Mouse (Mus musculus) lung, adult 2 months (tissue): ENCODE results near the gene Rbp2. TPM values are rescaled to one million over a fixed set of nuclear protein-coding genes. Genes with fewer than 3 reads are reported as not detected.

ENCODE experiments used
- DNase-seq: peaks from one replicate; pipeline ENCODE4 v3.0.0; 2022
- H3K4me1 ChIP-seq: fragments of 200-500 bp; 2 replicates; pipeline ENCODE4 v1.6.1; 2011; ENCODE audit warnings: low read length; ENCODE audit not compliant: control insufficient read depth, insufficient read depth
- H3K4me3 ChIP-seq: fragments of 200-500 bp; replicated peaks from 2 replicates; pipeline ENCODE3; 2011; ENCODE audit warnings: low read depth, mild to moderate bottlenecking, control low read depth, low read length; ENCODE audit errors: extremely low read depth
- CTCF ChIP-seq: fragments of 200-500 bp; IDR thresholded peaks from 2 replicates; pipeline ENCODE4 v1.5.1; 2011; ENCODE audit warnings: mild to moderate bottlenecking, low read length, control low read depth; ENCODE audit not compliant: insufficient read depth
- POLR2A ChIP-seq: fragments of 200-500 bp; IDR thresholded peaks from 2 replicates; pipeline ENCODE4 v1.6.1; 2011; ENCODE audit warnings: low read depth, mild to moderate bottlenecking, control low read depth, low read length, borderline replicate concordance; ENCODE audit errors: extremely low read depth
- WGBS: fragments of 180-500 bp; shearing (Covaris S2); methylation state at CpG from one replicate; pipeline ENCODE4 v1.1.7; 2018; 5-methylcytosine and 5-hydroxymethylcytosine counted together
- polyA plus RNA-seq: library from polyadenylated mRNA; depleted of rRNA; stranded (reverse); fragments of >200 nt; gene quantifications from 2 replicates; pipeline ENCODE4 v1.2.3, GENCODE M21; 2012

Gene Rbp2
- polyA plus RNA-seq, 1 experiment, result 12.4 TPM

GRCm38 (mm10) chr9:98487273-98487672, 1.4 kb downstream of the Rbp2 start:
- TF ChIP-seq POLR2A (no peak), CTCF (no peak)
- Histone ChIP-seq H3K4me3 (no peak overlapping the region), H3K4me1 (no peaks in the 10 kb centered on the region)
- WGBS, result 34% methylated on average over 6 of the region's 6 CpGs
- peak; percentile 46 for DNase-seq

- Histone ChIP-seq H3K4me3 (no peak overlapping the region), H3K4me1 (no peaks in the 10 kb centered on the region)
- 43% methylated on average over 4 of the region's 4 CpGs for WGBS
- no peak for TF ChIP-seq CTCF
- no peak for TF ChIP-seq POLR2A
- DNase-seq, result no peak
Measured at GRCm38 (mm10) chr9:98489532-98489931, 3.6 kb downstream of the Rbp2 start.

DNA sequence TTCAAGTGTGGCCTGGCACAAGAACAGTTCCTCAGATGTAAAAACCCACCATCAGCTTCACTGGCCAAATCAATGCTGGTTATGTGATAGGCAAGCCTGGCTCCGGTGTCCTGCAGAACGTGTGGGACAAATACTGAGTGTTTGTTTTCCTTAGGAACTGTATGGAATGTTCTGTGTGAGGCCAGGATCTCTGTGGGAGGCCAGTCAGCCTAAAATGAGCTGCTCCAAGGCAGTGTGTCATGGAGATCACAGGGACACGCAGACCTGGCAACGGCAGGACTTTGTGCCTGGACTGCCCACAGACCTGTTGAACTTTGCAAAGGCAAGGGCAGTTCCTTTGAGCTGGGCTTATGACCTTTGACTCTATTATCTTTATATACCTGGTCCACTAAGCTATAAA, 4.2 kb downstream of the Rbp2 start:
- TF ChIP-seq CTCF, result no peak
- TF ChIP-seq POLR2A, result no peak
- H3K4me1 ChIP-seq, result no peaks in the 10 kb centered on the region
- DNase-seq, result no peak
- WGBS, result 28% methylated on average over 4 of the region's 4 CpGs
- no peak overlapping the region for H3K4me3 ChIP-seq

DNA sequence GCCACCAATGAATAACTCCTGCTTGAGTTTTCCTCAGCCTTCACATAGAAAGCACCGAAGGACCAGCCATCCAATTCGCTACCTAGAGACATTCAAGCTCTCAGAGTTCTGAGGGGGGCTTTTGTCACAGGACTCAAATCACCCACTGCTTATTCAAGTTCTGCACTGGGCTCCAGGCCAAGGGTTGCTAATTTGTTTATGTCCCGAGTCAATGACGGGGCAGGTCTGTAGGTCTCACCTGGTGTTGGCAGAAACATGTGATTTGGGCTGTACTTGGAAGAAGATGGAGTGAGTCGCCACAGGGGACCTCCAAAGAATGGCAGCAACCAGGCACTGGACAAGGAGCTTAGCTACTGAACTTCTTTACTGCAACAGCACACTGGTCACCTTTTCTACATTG, 5.2 kb downstream of the Rbp2 start:
- no peak for DNase-seq
- Histone ChIP-seq H3K4me1 (no peaks in the 10 kb centered on the region), H3K4me3 (no peak overlapping the region)
- 67% methylated on average over 5 of the region's 5 CpGs for WGBS
- TF ChIP-seq POLR2A (no peak), CTCF (no peak)

DNA sequence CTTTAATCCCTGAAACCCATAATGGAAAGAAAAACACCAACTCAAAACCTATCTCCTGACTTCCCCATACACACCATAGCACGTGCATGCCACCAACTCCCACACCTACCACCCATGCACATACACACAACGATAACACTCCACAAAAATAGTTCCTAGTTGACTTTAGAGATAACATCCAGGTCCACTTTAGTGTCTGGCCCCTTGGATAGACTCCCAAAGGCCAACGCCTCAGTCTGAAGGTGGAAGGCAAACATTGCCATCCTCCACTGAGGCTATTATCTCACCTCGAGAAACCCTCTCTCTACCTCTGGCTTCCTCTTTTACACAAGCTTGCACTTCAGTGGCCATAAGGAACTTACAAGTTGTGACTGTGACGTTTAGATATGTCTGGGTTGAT, 6.3 kb downstream of the Rbp2 start:
- TF ChIP-seq POLR2A, result no peak
- TF ChIP-seq CTCF, result no peak
- DNase-seq, result no peak
- Histone ChIP-seq H3K4me1 (0 out of 2 replicates have a peak, but pooled peaks cover 2% of the 10 kb centered on the region), H3K4me3 (no peak overlapping the region)
- WGBS, result 56% methylated on average over 5 of the region's 5 CpGs

DNA sequence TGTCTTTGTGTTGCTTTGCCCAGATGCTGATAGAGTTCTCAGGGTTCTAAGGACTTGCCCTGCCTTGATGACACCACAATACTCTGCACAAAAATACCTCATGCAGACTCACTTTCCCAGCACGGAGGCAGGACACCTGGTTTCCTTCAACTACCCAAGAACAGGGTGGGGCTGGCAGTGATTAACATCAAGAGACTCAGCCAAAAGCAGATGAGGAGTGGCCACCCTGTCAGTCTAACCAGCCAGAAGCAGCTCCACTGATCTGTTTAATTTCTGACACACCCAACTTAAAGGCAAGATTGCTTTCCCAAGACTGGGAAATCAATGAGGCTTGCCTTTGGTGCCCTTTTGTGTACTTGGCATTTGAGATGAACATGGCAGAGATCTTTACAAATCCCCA, 6.9 kb downstream of the Rbp2 start:
- TF ChIP-seq CTCF (no peak), POLR2A (no peak)
- Histone ChIP-seq H3K4me1 (0 out of 2 replicates have a peak, but pooled peaks cover 4% of the 10 kb centered on the region), H3K4me3 (no peak overlapping the region)
- DNase-seq, result no peak
- WGBS, result 62% methylated on average over 1 of the region's 1 CpGs

DNA sequence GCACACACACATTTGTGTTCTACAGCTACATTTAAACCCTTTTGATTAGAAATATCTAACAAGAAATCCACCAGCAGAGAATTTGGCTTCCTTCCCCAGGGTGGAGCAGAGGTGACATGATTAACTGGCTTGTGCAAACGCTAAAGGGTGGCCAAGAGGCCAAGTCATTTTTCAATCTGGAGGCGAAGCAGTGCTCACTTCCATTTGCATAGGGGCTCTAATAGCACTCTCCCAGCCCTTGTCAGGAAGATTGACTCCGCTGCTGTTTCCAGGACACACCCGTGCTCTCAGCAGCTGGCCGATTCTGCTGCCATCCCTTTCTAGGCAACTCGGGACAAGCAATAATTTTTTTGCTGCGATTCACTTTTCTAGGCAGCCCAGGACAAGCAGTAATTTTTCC, 11.2 kb downstream of the Rbp2 start:
- no peak for DNase-seq
- WGBS, result 6% methylated on average over 7 of the region's 7 CpGs
- Histone ChIP-seq H3K4me1 (0 out of 2 replicates have a peak, but pooled peaks cover 4% of the 10 kb centered on the region), H3K4me3 (no peak overlapping the region)
- TF ChIP-seq POLR2A (no peak), CTCF (no peak)

DNA sequence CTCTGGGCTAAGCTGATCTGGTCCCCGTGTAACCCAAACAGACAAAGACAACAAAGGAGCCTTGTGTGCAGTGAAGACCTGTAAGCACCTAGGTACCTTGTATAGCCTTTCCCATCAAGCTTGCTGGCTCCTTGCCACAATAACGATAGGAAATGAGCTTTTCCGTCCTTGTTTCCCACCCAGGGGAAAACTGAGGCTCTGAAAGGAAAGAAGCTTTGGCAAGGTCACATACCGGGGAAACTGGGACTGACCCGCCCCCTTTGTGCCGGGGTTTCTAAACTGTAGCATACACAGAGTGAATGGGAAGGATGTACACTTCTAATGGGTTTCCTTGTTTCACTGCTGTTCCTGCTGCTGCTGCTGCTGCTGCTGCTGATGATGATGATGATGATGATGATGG, 12.1 kb downstream of the Rbp2 start:
- DNase-seq, result no peak
- 18% methylated on average over 6 of the region's 6 CpGs for WGBS
- TF ChIP-seq CTCF (no peak), POLR2A (no peak)
- no peak overlapping the region for H3K4me3 ChIP-seq
- 0 out of 2 replicates have a peak, but pooled peaks cover 4% of the 10 kb centered on the region for H3K4me1 ChIP-seq

DNA sequence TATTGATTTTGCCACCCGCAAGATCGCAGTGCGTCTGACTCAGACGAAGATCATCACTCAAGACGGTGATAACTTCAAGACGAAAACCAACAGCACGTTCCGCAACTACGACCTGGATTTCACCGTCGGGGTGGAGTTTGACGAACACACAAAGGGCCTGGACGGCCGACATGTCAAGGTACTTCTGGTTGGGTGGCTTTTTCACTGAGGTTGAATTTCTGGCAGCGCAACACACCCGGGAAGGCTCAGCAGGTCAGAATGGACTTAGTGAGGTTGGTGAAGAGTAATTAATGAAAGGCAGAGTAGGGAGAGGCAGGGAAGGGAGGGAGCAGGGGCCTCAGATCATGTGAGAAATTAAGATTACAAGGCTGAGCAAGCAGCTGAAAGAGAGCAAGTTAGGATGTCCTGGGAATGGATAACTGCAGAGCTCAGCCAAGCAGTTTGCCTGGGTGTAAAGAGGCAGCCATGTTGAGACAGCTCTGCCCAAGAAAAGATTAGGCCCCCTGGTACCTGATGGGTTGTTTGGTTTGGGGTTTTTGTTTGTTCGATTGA, 12.9 kb downstream of the Rbp2 start:
- H3K4me1 ChIP-seq, result 0 out of 2 replicates have a peak, but pooled peaks cover 4% of the 10 kb centered on the region
- WGBS, result 65% methylated on average over 17 of the region's 17 CpGs
- no peak for DNase-seq
- TF ChIP-seq CTCF, result no peak
- no peak for TF ChIP-seq POLR2A
- no peak overlapping the region for H3K4me3 ChIP-seq

DNA sequence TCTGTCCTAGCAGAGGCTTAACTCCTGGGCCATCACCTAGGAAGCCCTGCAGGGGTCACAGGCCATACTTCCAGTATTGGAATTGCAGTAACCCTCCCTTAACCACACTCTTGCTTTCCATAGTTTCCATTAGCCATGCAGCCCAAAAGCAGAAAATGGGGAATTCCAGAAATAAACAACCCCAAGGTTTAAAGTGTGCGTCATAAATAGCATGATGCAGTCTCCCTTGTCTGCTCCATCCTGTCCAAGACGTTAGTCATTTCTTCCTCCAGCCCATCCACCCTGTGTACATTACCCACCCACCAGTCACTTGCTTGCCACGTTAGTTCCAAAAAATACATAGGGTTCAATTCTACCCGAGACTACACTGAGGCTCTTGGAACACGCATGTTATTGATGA, 13.7 kb downstream of the Rbp2 start:
- Histone ChIP-seq H3K4me3 (no peak overlapping the region), H3K4me1 (0 out of 2 replicates have a peak, but pooled peaks cover 4% of the 10 kb centered on the region)
- no peak for DNase-seq
- TF ChIP-seq POLR2A, result no peak
- no peak for TF ChIP-seq CTCF
- WGBS, result 67% methylated on average over 5 of the region's 5 CpGs

DNA sequence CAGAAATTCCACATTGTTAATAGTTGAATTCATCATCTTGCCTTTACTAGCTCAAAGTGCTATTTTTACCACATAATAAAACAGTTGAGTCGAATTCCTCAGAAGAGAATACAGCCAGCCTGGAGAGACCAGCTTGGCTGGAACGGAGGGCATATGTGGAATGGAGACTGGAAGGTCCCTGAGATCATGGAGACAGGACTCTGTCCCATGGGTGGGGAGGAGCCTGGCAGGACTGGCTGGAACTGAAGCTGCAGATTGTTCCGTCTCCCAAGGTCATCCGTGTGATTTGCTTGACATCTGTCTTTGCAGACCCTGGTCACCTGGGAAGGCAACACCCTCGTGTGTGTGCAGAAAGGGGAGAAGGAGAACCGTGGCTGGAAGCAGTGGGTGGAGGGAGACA, 21.6 kb downstream of the Rbp2 start:
- TF ChIP-seq CTCF (no peak), POLR2A (no peak)
- 57% methylated on average over 6 of the region's 6 CpGs for WGBS
- no peak for DNase-seq
- no peaks in the 10 kb centered on the region for H3K4me1 ChIP-seq
- H3K4me3 ChIP-seq, result no peak overlapping the region
